Mouse (Mus musculus) ES-Bruce4 (cell line): ENCODE measurements around the gene Arhgap31.

Source experiments
- CTCF ChIP-seq: IDR thresholded peaks from one replicate; pipeline ENCODE4 v1.8.1; 2011; ENCODE audit warnings: low read depth, low read length
- EP300 ChIP-seq: IDR thresholded peaks from 2 replicates; pipeline ENCODE4 v1.6.1; 2011; ENCODE audit warnings: low read depth, low read length; ENCODE audit not compliant: insufficient read depth
- POLR2A ChIP-seq: IDR thresholded peaks from one replicate; pipeline ENCODE4 v1.8.1; 2011; ENCODE audit warnings: low read length; ENCODE audit not compliant: insufficient read depth

- TF ChIP-seq POLR2A (no peak), CTCF (no peak), EP300 (no peak)
These were observed 60.4 kb downstream of the Arhgap31 start for GRCm38 (mm10) chr16:38652653-38653052.
